Mouse (Mus musculus) liver, adult 2 months (tissue): ENCODE data around the gene Tmem108. TPM values are rescaled to one million over a fixed set of nuclear protein-coding genes. Genes with fewer than 3 reads are reported as not detected.

Experiments used
- DNase-seq: peaks from one replicate; pipeline ENCODE4 v3.0.0-alpha.2; 2011; ENCODE audit warnings: low read depth, low spot score; ENCODE audit errors: extremely low read depth
- H3K27ac ChIP-seq: fragments of 200-500 bp; replicated peaks from 2 replicates; pipeline ENCODE4 v1.5.1; 2012; ENCODE audit warnings: low read depth, mild to moderate bottlenecking, control low read depth, inconsistent platforms, low read length; ENCODE audit not compliant: insufficient read depth
- H3K27me3 ChIP-seq: fragments of 200-500 bp; 2 replicates; pipeline ENCODE4 v1.6.1; 2012; ENCODE audit warnings: mild to moderate bottlenecking, moderate library complexity, low read length, inconsistent platforms; ENCODE audit not compliant: control insufficient read depth, insufficient read depth
- H3K36me3 ChIP-seq: fragments of 200-500 bp; 2 replicates; pipeline ENCODE4 v1.6.1; 2012; ENCODE audit warnings: low read length, inconsistent platforms; ENCODE audit not compliant: control insufficient read depth, insufficient read depth
- H3K4me1 ChIP-seq: fragments of 200-500 bp; 2 replicates; pipeline ENCODE4 v1.6.1; 2011; ENCODE audit warnings: low read length; ENCODE audit not compliant: control insufficient read depth, insufficient read depth
- H3K4me3 ChIP-seq: fragments of 200-500 bp; 2 replicates; pipeline ENCODE4 v1.5.1; 2011; ENCODE audit warnings: low read depth, mild to moderate bottlenecking, control low read depth, low read length, moderate library complexity; ENCODE audit not compliant: insufficient read depth
- H3K79me2 ChIP-seq: fragments of 200-500 bp; 2 replicates; pipeline ENCODE4 v1.6.1; 2012; ENCODE audit warnings: inconsistent platforms, mild to moderate bottlenecking, low read length, moderate library complexity; ENCODE audit not compliant: control insufficient read depth, insufficient read depth
- H3K9ac ChIP-seq: fragments of 200-500 bp; 2 replicates; pipeline ENCODE4 v1.6.1; 2012; ENCODE audit warnings: low read depth, mild to moderate bottlenecking, control low read depth, inconsistent platforms, low read length
- CTCF ChIP-seq: fragments of 200-500 bp; IDR thresholded peaks from 2 replicates; pipeline ENCODE4 v1.5.1; 2011; ENCODE audit warnings: low read depth, low read length, control low read depth
- POLR2A ChIP-seq: fragments of 200-500 bp; IDR thresholded peaks from 2 replicates; pipeline ENCODE4 v1.6.1; 2011; ENCODE audit warnings: low read length, control low read depth; ENCODE audit not compliant: insufficient read depth; ENCODE audit errors: extremely low read depth
- WGBS: fragments of 180-500 bp; shearing (Covaris S2); methylation state at CpG from one replicate; pipeline ENCODE4 v1.1.7; 2018; 5-methylcytosine and 5-hydroxymethylcytosine counted together
- polyA plus RNA-seq: library from polyadenylated mRNA; depleted of rRNA; stranded (reverse); fragments of >200 nt; gene quantifications from 2 replicates; pipeline ENCODE4 v1.2.3, GENCODE M21; 2012
- total RNA-seq: library from RNA; depleted of rRNA; stranded (reverse); fragments of >200 nt; gene quantifications from 2 replicates; pipeline ENCODE4 v1.2.3, GENCODE M21; 2014

Gene Tmem108
- total and polyA plus RNA-seq, 2 experiments, result 0.09 to 0.40 TPM

DNA sequence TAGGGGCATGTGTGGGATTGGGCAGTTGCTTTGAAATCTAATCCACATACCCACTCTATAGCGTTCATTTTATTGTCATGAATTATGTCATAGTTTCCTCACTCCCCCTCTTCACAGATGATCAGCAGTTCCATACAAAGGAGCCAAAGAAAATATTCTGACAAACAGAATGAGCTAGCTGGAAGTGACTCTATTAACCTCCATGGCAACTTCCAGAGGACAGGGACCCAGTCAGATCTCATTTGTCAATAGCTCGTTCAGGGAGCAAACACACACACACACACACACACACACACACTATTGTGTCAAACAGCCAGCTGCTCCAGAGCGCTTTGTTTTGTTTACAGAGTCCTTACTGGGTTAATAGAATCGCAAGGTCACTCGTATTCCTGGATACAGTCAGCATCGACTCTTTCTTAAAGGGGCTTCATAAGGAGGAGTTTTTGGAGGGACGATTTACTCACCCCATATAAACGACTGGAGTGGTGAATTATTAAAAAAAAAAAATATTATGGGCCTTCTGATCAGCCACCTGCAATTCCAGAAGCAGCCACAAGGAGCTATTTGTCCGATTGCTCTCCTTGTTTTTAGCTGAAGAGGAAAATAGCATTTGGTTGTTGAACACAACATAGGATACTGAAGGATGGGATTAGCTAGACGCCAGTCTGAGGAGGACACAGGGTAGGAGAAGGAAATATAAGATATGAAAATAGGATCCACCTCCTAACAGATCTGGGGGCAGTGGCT lies 197.6 kb downstream of the Tmem108 start:
- Histone ChIP-seq H3K79me2 (no peaks in the 10 kb centered on the region), H3K4me1 (no peaks in the 10 kb centered on the region), H3K27ac (no peak overlapping the region), H3K27me3 (no peaks in the 10 kb centered on the region), H3K4me3 (no peak overlapping the region), H3K36me3 (no peaks in the 10 kb centered on the region), H3K9ac (no peak overlapping the region)
- peak; percentile 12 for DNase-seq
- WGBS, result 15% methylated on average over 10 of the region's 10 CpGs
- no peak for TF ChIP-seq POLR2A
- TF ChIP-seq CTCF, result no peak

GRCm38 (mm10) chr9:103562063-103562462 lies 199.6 kb downstream of the Tmem108 start:
- H3K36me3 ChIP-seq, result no peaks in the 10 kb centered on the region
- no peak for DNase-seq
- H3K4me1 ChIP-seq, result no peaks in the 10 kb centered on the region
- H3K9ac ChIP-seq, result no peak overlapping the region
- TF ChIP-seq CTCF (no peak), POLR2A (no peak)
- H3K27me3 ChIP-seq, result no peaks in the 10 kb centered on the region
- H3K79me2 ChIP-seq, result no peaks in the 10 kb centered on the region
- no peak overlapping the region for H3K27ac ChIP-seq
- 94% methylated on average over 1 of the region's 1 CpGs for WGBS
- no peak overlapping the region for H3K4me3 ChIP-seq

DNA sequence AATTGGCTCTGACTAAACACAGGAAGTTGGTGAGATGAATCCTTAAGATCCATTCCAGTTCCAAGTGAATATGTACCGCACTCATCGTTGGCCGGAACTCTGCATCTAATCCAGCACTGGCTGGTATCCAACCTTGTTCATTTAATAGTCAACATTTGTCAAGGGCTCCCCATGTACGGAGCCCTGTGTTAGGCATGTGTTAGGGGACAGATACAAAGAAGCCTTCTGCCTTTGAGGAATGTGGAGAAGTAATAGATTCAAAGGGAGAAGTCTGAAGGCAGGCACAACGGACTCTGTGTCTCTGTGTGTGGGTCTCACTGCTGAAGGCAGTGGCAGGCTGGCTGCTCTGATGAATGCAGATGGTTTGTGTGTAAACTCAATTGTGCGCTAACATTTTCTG lies 202.9 kb downstream of the Tmem108 start:
- H3K9ac ChIP-seq, result no peak overlapping the region
- no peak overlapping the region for H3K27ac ChIP-seq
- no peaks in the 10 kb centered on the region for H3K27me3 ChIP-seq
- no peak overlapping the region for H3K4me3 ChIP-seq
- H3K4me1 ChIP-seq, result no peaks in the 10 kb centered on the region
- H3K79me2 ChIP-seq, result no peaks in the 10 kb centered on the region
- DNase-seq, result no peak
- TF ChIP-seq POLR2A (no peak), CTCF (no peak)
- WGBS, result 83% methylated on average over 6 of the region's 6 CpGs
- no peaks in the 10 kb centered on the region for H3K36me3 ChIP-seq

GRCm38 (mm10) chr9:103558240-103558639 lies 203.4 kb downstream of the Tmem108 start:
- 59% methylated on average over 7 of the region's 7 CpGs for WGBS
- no peak for DNase-seq
- no peaks in the 10 kb centered on the region for H3K4me1 ChIP-seq

GRCm38 (mm10) chr9:103557085-103557484 lies 204.6 kb downstream of the Tmem108 start:
- H3K79me2 ChIP-seq, result no peaks in the 10 kb centered on the region
- H3K27me3 ChIP-seq, result no peaks in the 10 kb centered on the region
- no peaks in the 10 kb centered on the region for H3K4me1 ChIP-seq
- no peak overlapping the region for H3K9ac ChIP-seq
- no peak overlapping the region for H3K4me3 ChIP-seq
- no peak overlapping the region for H3K27ac ChIP-seq
- DNase-seq, result no peak
- TF ChIP-seq CTCF (no peak), POLR2A (no peak)
- 92% methylated on average over 15 of the region's 15 CpGs for WGBS
- no peaks in the 10 kb centered on the region for H3K36me3 ChIP-seq

More at GRCm38 (mm10) chr9:103558240-103558639, 203.4 kb downstream of the Tmem108 start:
- H3K36me3 ChIP-seq, result no peaks in the 10 kb centered on the region
- no peaks in the 10 kb centered on the region for H3K27me3 ChIP-seq
- no peak overlapping the region for H3K9ac ChIP-seq
- H3K4me3 ChIP-seq, result no peak overlapping the region
- no peak overlapping the region for H3K27ac ChIP-seq
- TF ChIP-seq CTCF (no peak), POLR2A (no peak)
- H3K79me2 ChIP-seq, result no peaks in the 10 kb centered on the region

GRCm38 (mm10) chr9:103555334-103555733 lies 206.3 kb downstream of the Tmem108 start:
- Histone ChIP-seq H3K27me3 (no peaks in the 10 kb centered on the region), H3K9ac (no peak overlapping the region), H3K27ac (no peak overlapping the region), H3K4me1 (no peaks in the 10 kb centered on the region), H3K4me3 (no peak overlapping the region), H3K79me2 (no peaks in the 10 kb centered on the region), H3K36me3 (no peaks in the 10 kb centered on the region)
- TF ChIP-seq POLR2A (no peak), CTCF (no peak)
- no peak for DNase-seq
- WGBS, result 73% methylated on average over 6 of the region's 6 CpGs
